Mouse (Mus musculus): ENCODE results near the gene Ube3b.
A peak's percentile ranks its signal among the peaks of the same experiment; 100 is the strongest.

Gene Ube3b

GRCm38 (mm10) chr5:114380209-114381012, at the start of gene Ube3b, which contains the start of gene Kctd10:
Gene Ube3b (plus strand): TSS chr5:114380607.
Gene Kctd10 (minus strand): TSS chr5:114380508.
- peaks cover 21% of the 10 kb centered on the region for H3K36me3 ChIP-seq (ENCODE audit: insufficient read depth, low read length)
- no peaks in the 10 kb centered on the region for H3K9me3 ChIP-seq (ENCODE audit: low read length)
- H3K4me1 ChIP-seq (replicated peaks; ENCODE audit: low read depth, low read length), result peaks cover 68% of the 10 kb centered on the region
- peak within 1 kb of the TSS; percentile 95 for H3K4me3 ChIP-seq (replicated peaks; ENCODE audit: low read length)
- no peaks in the 10 kb centered on the region for H3K27me3 ChIP-seq (ENCODE audit: insufficient read depth, low read length)
- TF ChIP-seq POU5F1 (IDR thresholded peaks at IDR 0.05; ENCODE audit: borderline replicate concordance, low read length) (peak; percentile 34; the same call in 1 of the 2 replicates), CTCF (conservative IDR thresholded peaks at IDR 0.05; ENCODE audit: low read length) (no peak)

- H3K27me3 ChIP-seq (ENCODE audit: insufficient read depth, low read length), result no peaks in the 10 kb centered on the region; the same call in 1 of the 2 replicates
- peaks cover 41% of the 10 kb centered on the region for H3K4me1 ChIP-seq (replicated peaks; ENCODE audit: low read depth, low read length)
- H3K36me3 ChIP-seq (ENCODE audit: insufficient read depth, low read length), result no peaks in the 10 kb centered on the region
- no peak overlapping the region for H3K4me3 ChIP-seq (replicated peaks; ENCODE audit: low read length)
- no peaks in the 10 kb centered on the region for H3K9me3 ChIP-seq (ENCODE audit: low read length)
- TF ChIP-seq POU5F1 (IDR thresholded peaks at IDR 0.05; ENCODE audit: borderline replicate concordance, low read length) (no peak), NANOG (IDR thresholded peaks at IDR 0.05; ENCODE audit: borderline replicate concordance, low read length) (no peak), CTCF (conservative IDR thresholded peaks at IDR 0.05; ENCODE audit: low read length) (no peak)
Observed at GRCm38 (mm10) chr5:114342996-114343395, 37.4 kb upstream of the Ube3b start.

GRCm38 (mm10) chr5:114343612-114344011, 36.8 kb upstream of the Ube3b start:
- Histone ChIP-seq H3K27me3 (ENCODE audit: insufficient read depth, low read length) (no peaks in the 10 kb centered on the region; the same call in 1 of the 2 replicates), H3K4me1 (replicated peaks; ENCODE audit: low read depth, low read length) (peaks cover 37% of the 10 kb centered on the region), H3K9me3 (ENCODE audit: low read length) (no peaks in the 10 kb centered on the region), H3K4me3 (replicated peaks; ENCODE audit: low read length) (no peak overlapping the region), H3K36me3 (ENCODE audit: insufficient read depth, low read length) (no peaks in the 10 kb centered on the region)
- TF ChIP-seq NANOG (IDR thresholded peaks at IDR 0.05; ENCODE audit: borderline replicate concordance, low read length) (no peak), POU5F1 (IDR thresholded peaks at IDR 0.05; ENCODE audit: borderline replicate concordance, low read length) (no peak)

- peaks cover 42% of the 10 kb centered on the region for H3K4me1 ChIP-seq (replicated peaks; ENCODE audit: low read depth, low read length)
- H3K4me3 ChIP-seq (replicated peaks; ENCODE audit: low read length), result no peak overlapping the region
- H3K27me3 ChIP-seq (ENCODE audit: insufficient read depth, low read length), result peaks cover 12% of the 10 kb centered on the region; the same call in 1 of the 2 replicates
- TF ChIP-seq POU5F1 (IDR thresholded peaks at IDR 0.05; ENCODE audit: borderline replicate concordance, low read length), result no peak
- no peak for TF ChIP-seq CTCF (conservative IDR thresholded peaks at IDR 0.05; ENCODE audit: low read length)
- TF ChIP-seq NANOG (IDR thresholded peaks at IDR 0.05; ENCODE audit: borderline replicate concordance, low read length), result no peak
- H3K36me3 ChIP-seq (ENCODE audit: insufficient read depth, low read length), result no peaks in the 10 kb centered on the region
- no peaks in the 10 kb centered on the region for H3K9me3 ChIP-seq (ENCODE audit: low read length)
Observed at GRCm38 (mm10) chr5:114345538-114345937, 34.9 kb upstream of the Ube3b start.

GRCm38 (mm10) chr5:114347005-114347404, 33.4 kb upstream of the Ube3b start:
- Histone ChIP-seq H3K9me3 (ENCODE audit: low read length) (no peaks in the 10 kb centered on the region), H3K36me3 (ENCODE audit: insufficient read depth, low read length) (no peaks in the 10 kb centered on the region), H3K27me3 (ENCODE audit: insufficient read depth, low read length) (peaks cover 12% of the 10 kb centered on the region; the same call in 1 of the 2 replicates), H3K4me3 (replicated peaks; ENCODE audit: low read length) (no peak overlapping the region), H3K4me1 (replicated peaks; ENCODE audit: low read depth, low read length) (peaks cover 42% of the 10 kb centered on the region)
- TF ChIP-seq POU5F1 (IDR thresholded peaks at IDR 0.05; ENCODE audit: borderline replicate concordance, low read length) (no peak), NANOG (IDR thresholded peaks at IDR 0.05; ENCODE audit: borderline replicate concordance, low read length) (no peak), CTCF (conservative IDR thresholded peaks at IDR 0.05; ENCODE audit: low read length) (no peak)

- TF ChIP-seq POU5F1 (IDR thresholded peaks at IDR 0.05; ENCODE audit: borderline replicate concordance, low read length) (no peak), CTCF (conservative IDR thresholded peaks at IDR 0.05; ENCODE audit: low read length) (peak; percentile 23; the same call in 1 of the 2 replicates), NANOG (IDR thresholded peaks at IDR 0.05; ENCODE audit: borderline replicate concordance, low read length) (no peak)
- Histone ChIP-seq H3K4me1 (replicated peaks; ENCODE audit: low read depth, low read length) (peaks cover 19% of the 10 kb centered on the region), H3K4me3 (replicated peaks; ENCODE audit: low read length) (peak overlapping the region; percentile 41), H3K36me3 (ENCODE audit: insufficient read depth, low read length) (no peaks in the 10 kb centered on the region), H3K27me3 (ENCODE audit: insufficient read depth, low read length) (peaks cover 12% of the 10 kb centered on the region; the same call in 1 of the 2 replicates), H3K9me3 (ENCODE audit: low read length) (no peaks in the 10 kb centered on the region)
Observed at GRCm38 (mm10) chr5:114351490-114351889, 28.9 kb upstream of the Ube3b start.

- peak overlapping the region; percentile 55 for H3K4me3 ChIP-seq (replicated peaks; ENCODE audit: low read length)
- peaks cover 38% of the 10 kb centered on the region for H3K4me1 ChIP-seq (replicated peaks; ENCODE audit: low read depth, low read length)
- H3K9me3 ChIP-seq (ENCODE audit: low read length), result no peaks in the 10 kb centered on the region
- no peaks in the 10 kb centered on the region for H3K27me3 ChIP-seq (ENCODE audit: insufficient read depth, low read length)
- TF ChIP-seq CTCF (conservative IDR thresholded peaks at IDR 0.05; ENCODE audit: low read length) (peak; percentile 72), NANOG (IDR thresholded peaks at IDR 0.05; ENCODE audit: borderline replicate concordance, low read length) (no peak)
- peaks cover 3% of the 10 kb centered on the region; the same call in 1 of the 2 replicates for H3K36me3 ChIP-seq (ENCODE audit: insufficient read depth, low read length)
Observed at GRCm38 (mm10) chr5:114356250-114356935, 24.0 kb upstream of the Ube3b start.

- no peak for TF ChIP-seq NANOG (IDR thresholded peaks at IDR 0.05; ENCODE audit: borderline replicate concordance, low read length)
- TF ChIP-seq CTCF (conservative IDR thresholded peaks at IDR 0.05; ENCODE audit: low read length), result no peak
- no peak for TF ChIP-seq POU5F1 (IDR thresholded peaks at IDR 0.05; ENCODE audit: borderline replicate concordance, low read length)
- H3K27me3 ChIP-seq (ENCODE audit: insufficient read depth, low read length), result no peaks in the 10 kb centered on the region
- peak overlapping the region; percentile 55 for H3K4me3 ChIP-seq (replicated peaks; ENCODE audit: low read length)
- no peaks in the 10 kb centered on the region for H3K9me3 ChIP-seq (ENCODE audit: low read length)
- H3K36me3 ChIP-seq (ENCODE audit: insufficient read depth, low read length), result peaks cover 3% of the 10 kb centered on the region; the same call in 1 of the 2 replicates
- H3K4me1 ChIP-seq (replicated peaks; ENCODE audit: low read depth, low read length), result peaks cover 37% of the 10 kb centered on the region
Observed at GRCm38 (mm10) chr5:114356936-114357751, 23.3 kb upstream of the Ube3b start.
